Mouse (Mus musculus) embryo, embryonic 11.5 days (tissue): ENCODE measurements at regions not wholly inside any gene's neighbourhood (a gene's known extent, or its start where the extent isn't known, plus 50 kb on each side); places are given as distances from the start of the nearest gene placed in this dataset.

Experiments used
- DNase-seq: peaks from one replicate; pipeline ENCODE4 v3.0.0-alpha.2; 2012; ENCODE audit warnings: low read depth, low spot score

GRCm38 (mm10) chr5:126954634-126955033, 287.0 kb upstream of the Tmem132c start:
- no peak for DNase-seq

GRCm38 (mm10) chr5:126964577-126964976, 277.0 kb upstream of the Tmem132c start:
- DNase-seq, result no peak

GRCm38 (mm10) chr5:126967076-126967475, 274.5 kb upstream of the Tmem132c start:
- DNase-seq, result no peak

GRCm38 (mm10) chr5:126969373-126969772, 272.2 kb upstream of the Tmem132c start:
- DNase-seq, result no peak

- no peak for DNase-seq
Observed at GRCm38 (mm10) chr5:126971284-126971683, 270.3 kb upstream of the Tmem132c start.

GRCm38 (mm10) chr5:126971981-126972380, 269.6 kb upstream of the Tmem132c start:
- no peak for DNase-seq

GRCm38 (mm10) chr5:126973425-126973824, 268.2 kb upstream of the Tmem132c start:
- DNase-seq, result no peak

- DNase-seq, result no peak
Observed at GRCm38 (mm10) chr5:126974565-126974964, 267.0 kb upstream of the Tmem132c start.

GRCm38 (mm10) chr5:126995577-126995976, 246.0 kb upstream of the Tmem132c start:
- peak; percentile 5 for DNase-seq

GRCm38 (mm10) chr5:127014166-127014565, 227.4 kb upstream of the Tmem132c start:
- DNase-seq, result no peak

- DNase-seq, result no peak
Observed at GRCm38 (mm10) chr5:127016467-127017060, 225.0 kb upstream of the Tmem132c start.

- no peak for DNase-seq
Observed at GRCm38 (mm10) chr5:127017971-127018370, 223.6 kb upstream of the Tmem132c start.

- no peak for DNase-seq
Observed at GRCm38 (mm10) chr5:127036472-127036871, 205.1 kb upstream of the Tmem132c start.

GRCm38 (mm10) chr5:127057770-127058169, 183.8 kb upstream of the Tmem132c start:
- DNase-seq, result no peak

GRCm38 (mm10) chr5:127074327-127074726, 167.3 kb upstream of the Tmem132c start:
- no peak for DNase-seq
